Mouse (Mus musculus): ENCODE results near the gene Cacnb1.

GRCm38 (mm10) chr11:98004161-98004560 lies 18.7 kb downstream of the Cacnb1 start:
- TF ChIP-seq POLR2A (IDR thresholded peaks at IDR 0.05; ENCODE audit: low read depth, low read length) (no peak), CTCF (IDR thresholded peaks at IDR 0.05; ENCODE audit: extremely low read depth, insufficient read depth, insufficient read length, insufficient replicate concordance) (no peak)

Measured in spleen, adult 2 months (tissue).